Mouse (Mus musculus) ovary, adult 18-20 months (tissue): ENCODE data around the gene 1700008O03Rik.
A peak's percentile ranks its signal among the peaks of the same experiment; 100 is the strongest.

ENCODE experiments used
- DNase-seq: peaks from one replicate; pipeline ENCODE4 v3.0.0; 2022; ENCODE audit warnings: low spot score, mixed read lengths

The 1700008O03Rik gene

DNA sequence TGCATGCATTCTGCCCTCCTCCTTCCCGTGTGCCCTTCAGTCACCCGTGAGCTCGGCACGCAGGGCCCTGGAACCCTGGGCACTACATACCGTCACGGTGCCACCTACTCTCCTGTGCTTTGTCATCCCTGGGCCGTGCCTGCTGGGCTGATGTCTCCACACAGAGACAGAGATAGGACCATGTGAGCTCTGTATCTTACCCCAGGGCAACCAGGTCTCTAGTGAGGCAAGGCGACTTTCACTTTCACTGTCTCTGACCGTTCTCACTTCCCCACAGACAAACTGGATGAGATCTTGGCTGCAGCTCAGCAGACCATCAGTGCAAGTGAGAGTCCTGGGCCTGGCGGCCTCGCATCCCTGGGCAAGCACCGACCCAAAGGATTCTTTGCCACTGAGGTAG is 41.0 kb downstream of the 1700008O03Rik start:
- DNase-seq, result no peak

DNA sequence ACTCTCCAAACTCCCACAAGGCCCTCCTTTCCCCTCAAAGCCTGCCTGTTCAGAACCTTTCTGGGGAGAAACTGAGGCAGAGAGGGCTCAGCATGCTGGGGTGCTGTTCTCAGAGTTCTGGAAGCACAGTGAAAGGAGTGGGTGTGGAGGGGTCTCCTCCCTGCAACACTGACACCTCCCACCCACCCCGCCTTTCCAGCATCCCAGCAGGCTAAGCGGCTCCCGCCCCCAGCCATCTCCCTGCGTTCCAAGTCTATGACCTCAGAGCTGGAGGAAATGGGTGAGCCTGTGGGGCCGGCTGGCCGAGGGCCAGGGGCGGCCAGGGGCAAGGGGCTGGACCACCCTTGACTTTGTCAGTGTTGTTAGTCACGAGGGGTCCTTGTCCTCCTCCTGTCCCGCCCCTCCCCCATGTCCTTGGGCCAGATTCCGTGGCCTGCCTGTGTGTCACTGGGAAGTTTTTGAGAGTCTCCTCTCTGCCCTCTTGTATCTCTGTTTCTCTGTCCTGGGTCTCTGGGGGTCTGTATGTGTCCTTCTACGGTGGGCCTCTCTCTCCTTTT is 42.1 kb downstream of the 1700008O03Rik start:
- DNase-seq, result no peak

DNA sequence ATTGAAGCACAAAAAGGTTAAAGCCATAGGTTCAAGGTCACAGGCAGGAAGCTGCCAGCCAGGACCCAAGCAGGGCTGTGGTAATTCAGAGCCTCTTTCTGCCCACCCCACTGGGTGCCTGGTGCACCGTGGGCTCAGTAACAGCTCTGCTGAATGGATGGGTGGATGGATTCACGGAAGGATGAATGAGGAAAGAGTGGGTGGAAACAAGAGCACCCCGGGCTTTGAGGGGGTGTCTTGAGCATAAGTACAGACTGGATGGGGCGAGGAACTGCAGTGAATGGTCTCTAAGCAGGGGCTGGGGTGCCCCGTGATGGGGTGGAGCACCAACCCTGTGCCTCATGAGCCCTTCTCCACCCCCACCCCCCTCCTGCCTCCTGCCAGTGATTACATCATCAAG is 43.9 kb downstream of the 1700008O03Rik start:
- DNase-seq, result no peak

DNA sequence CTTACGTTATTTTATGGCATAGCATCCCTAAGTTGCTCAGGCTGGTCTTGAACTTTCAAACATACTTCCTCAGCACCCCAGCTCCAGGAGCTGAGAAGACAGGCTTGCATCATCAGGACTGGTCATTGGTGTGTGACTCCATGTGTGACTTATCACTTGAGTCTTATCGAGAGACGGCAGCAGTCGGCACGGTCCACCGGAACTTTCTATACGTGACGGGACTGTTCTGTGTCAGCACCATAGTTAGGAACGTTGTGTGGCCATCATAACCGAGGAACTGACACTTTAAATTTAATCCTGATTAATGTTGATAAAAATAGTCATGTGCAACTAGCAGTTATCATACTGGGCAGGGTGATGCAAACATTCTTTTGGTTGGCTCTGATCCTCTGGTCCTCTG is 44.5 kb downstream of the 1700008O03Rik start:
- DNase-seq, result no peak

DNA sequence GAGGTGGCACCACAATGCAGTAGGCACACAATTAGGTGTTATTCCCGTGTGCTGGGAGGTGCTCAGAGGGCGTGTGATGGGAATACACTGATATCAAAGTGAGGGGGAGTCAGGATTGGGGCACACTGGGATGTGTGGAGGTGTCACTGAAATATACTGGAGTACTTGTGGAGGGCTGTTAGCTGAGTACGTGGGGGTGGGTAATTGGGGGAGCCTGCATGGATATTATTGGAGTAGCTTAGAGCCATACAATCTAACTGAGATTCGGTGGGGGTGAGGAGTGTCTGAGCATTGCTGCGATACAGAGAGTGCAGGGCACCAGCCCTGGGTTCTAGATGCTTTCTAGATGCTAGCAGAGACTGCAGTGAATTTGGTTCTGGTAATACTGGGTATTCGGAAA is 45.4 kb downstream of the 1700008O03Rik start:
- DNase-seq, result no peak

DNA sequence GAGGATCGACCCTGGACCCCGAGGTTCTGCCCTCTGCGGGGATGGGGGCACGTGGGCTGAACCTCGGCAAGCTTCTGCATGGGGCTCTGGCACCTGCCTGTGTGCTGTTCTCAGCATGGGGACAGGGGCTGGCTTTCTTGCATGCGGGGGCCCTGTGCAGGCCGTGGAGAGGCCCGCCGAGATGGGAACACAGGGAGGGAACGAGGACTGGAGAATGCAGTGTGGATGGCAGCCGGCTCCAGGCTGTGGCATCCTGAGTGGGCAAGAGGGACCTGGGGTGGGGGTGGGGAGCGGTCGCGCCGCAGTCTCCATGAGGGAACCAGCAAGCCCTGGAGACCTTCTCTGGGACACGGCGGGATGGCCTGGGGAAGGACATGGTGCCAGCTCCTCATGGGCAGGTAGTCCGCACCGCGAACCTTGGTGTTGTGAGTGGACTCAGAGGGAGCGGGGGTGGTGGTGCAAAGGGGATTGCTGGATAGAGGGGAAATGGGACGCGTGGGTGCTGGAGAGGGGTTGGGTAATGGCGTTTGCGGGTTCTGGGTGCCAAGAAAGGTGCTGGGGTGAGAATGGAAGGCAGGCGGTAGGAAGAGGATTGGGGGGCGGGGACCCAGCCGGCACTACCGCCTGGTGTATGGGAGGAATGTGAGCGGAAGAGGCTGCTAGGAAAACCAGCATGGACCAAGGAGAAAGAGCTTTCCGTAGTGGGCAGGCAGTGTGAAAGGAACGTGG is 48.3 kb downstream of the 1700008O03Rik start:
- no peak for DNase-seq

DNA sequence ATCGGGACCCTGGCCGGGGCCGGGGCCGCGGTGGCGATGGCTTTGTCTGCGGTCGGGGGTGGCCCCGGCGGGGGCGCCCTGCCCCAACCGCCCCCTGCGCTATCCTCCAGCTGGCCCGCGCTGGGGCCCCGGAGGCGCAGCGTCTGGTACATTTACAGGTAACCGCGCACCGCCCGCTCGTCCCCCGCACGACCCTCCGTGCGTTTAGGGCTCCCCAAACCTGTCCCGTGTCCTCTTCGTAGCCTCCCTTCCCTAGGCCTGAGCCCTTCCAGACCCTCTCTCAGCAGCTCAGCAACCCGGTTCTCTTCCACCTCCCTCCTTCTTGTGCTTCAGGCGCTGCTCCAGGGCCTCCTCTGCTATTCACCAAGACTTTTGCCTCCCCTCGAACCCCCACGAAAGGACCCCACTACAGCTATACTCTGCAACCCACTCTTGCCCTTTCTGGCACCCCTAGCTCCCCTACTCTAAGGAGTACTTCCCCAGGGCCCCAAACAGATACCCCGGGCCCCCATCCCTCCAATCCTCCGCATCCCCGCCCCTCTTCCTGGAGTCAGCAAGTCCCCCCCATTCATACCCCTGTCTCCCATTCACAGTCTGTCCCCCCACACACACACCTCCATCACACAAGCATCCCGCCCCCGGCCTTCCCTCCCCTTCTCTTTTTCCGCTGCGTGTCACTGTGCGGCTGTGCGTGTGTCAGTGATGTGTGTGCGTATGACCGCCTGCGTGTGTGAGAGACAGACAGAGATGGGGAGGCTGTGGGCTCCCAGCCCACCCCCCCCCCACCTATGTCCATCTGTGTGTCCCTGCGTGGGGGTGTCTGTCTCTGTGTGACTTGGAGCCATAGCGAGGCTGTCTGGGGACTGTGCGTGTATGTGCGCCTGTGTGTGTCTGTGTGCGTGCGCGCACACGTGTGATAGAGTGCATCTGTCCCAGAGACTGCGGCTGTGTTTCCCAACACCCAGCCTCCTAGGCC is 49.3 kb downstream of the 1700008O03Rik start:
- no peak for DNase-seq

DNA sequence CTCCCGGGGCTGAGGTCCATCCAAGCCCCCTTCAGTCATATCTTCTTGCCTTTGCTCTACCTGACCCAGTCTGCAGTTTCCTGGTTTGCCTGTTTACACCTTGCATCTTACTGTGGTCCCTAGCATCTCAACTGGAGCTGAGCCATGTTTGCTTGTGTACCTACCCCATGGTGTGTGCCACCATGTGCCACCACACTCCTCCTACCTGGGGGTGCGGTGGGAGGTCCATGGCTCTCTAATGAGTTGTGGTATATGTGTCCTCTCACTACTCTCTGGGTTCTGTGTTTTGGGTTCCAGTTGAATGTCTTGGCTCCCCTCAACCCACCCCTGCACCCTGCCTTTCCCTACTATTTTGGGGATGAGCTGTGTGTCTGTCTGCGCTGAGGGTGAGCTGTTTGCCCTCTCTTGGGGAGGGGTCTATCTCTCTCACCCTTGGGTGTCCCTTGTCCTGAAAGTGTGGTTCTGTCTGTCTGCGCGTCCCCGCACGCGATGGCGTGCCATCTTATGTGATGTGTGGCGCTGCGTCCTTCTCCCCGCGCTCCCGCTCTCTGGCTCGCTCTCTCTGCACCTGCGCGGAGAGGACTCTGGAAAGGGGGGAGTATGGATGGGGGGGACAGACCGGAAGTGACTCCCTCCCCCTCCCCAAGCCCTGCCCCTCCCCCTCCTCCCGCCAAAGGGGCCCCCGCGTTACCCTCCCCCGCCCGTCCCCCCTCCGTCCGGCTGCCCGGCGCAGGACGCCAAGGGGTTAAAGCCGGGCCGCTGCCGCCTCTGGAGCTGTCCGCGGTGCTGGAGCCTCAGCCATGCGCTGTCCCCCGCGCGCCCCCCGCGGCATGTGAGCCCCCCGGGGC is 50.4 kb downstream of the 1700008O03Rik start:
- no peak for DNase-seq

DNA sequence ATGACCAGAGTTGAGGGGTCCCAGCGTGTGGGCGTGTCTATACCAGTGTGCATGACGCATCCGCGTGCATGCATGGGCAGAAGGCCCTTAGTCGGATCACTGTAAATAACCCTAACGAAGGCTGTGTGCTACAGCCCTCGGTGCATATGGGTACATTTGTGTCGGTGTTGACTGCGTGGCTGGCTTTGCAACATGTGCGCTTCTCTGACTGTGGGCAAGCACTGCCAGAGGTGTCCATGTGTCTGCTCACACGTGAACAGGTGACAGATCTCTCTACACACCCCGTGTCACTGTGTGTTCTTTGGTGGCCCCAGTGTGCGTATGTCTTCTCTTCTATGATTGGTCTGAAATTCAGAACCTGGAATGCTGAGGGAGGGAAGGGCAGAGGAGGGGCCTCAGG is 51.5 kb downstream of the 1700008O03Rik start:
- no peak for DNase-seq

DNA sequence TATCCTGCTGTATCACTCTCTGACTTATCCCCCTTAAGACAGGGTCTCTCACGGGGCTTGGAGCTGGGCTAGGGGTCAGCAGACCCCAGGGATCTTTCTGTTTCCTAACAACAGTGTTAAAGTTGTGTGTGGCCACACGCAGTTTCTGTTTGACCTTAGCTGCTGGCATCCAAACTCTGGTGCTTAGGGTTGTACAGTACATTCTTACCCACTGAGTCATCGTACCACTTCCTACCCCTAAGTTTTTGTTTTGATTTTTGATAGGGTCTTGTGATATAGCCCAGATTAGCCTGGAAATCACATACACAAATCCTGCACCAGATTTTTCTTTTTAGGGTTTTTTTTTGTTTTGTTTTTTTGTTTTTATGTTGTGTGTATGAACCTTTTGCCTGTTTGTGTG is 53.3 kb downstream of the 1700008O03Rik start:
- DNase-seq, result no peak

DNA sequence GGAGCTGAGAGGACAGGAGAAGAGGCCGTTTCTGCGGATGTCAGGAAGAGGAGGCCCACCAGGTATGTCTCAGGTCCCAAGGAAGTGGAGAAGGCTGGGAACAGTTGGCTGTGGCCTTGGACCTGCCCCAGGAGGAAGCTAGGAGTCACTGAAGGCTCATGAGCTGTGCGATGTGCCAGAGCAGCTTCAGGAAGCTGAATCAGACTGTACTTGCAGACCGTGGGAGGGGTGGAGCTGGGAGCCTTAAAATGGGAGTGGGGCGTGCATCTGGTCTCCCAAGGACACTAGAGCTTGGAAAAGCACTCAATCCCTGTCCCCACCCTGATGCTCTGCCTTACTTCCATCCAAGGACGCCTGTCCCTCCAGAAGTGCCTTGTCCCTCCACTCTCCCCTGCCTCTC is 59.0 kb downstream of the 1700008O03Rik start:
- no peak for DNase-seq

DNA sequence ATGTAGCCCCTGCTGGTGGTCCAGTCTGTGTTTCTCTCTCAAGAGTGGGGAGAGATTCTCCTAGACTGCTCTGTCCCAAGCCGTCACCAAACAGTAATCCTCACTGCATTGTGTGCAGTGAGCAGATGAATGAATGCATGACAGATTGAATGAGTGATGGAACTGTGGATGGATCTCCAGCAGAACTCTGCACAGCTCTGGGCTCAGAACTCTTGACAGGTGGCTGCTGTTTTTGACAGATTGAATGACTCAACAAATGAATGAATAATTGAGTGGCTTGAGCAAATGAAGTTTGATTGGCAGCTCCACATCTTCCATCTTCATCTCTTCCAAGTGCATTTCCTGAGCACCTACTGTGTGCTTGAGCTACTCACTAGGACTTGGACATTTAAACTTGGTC is 63.3 kb downstream of the 1700008O03Rik start:
- DNase-seq, result no peak

DNA sequence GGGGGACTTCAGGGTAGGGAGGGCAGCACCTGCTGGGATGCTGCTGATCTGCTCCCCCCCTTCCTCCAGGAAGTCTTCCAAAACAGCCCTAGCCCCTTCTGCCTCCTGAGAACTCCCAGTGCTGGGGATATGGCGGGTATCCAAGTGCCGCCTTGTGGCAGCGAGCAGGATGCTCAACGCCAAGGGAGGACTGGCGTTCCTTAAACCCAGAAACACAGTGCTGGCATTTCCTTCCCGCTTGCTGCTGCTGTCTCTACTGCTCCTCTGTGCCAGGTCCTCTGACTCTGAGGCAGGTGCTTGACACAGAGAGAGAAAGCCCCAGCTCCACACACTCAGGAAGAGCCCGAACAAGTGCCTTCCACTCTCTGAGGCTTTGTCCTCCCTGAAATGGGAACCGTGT is 64.7 kb downstream of the 1700008O03Rik start:
- DNase-seq, result no peak

DNA sequence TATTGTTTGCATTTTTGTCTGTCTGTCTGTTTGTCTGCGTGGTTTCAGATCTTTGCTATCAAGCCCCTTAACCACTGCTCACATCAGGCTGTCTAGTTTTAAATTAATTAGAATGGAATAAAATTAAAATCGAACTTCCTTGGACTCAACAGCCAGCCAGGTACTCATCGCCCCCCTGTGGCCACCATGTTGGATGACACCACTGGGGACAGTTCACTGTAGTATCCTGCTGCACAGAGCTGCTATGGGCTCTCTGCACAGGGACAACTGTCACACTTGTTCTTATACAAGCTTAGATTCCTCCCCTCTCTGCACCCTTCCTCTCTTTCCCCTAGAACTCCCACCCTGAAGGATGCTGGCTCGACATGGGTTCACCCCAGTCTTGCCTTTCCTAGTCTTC is 67.7 kb downstream of the 1700008O03Rik start:
- DNase-seq, result no peak

DNA sequence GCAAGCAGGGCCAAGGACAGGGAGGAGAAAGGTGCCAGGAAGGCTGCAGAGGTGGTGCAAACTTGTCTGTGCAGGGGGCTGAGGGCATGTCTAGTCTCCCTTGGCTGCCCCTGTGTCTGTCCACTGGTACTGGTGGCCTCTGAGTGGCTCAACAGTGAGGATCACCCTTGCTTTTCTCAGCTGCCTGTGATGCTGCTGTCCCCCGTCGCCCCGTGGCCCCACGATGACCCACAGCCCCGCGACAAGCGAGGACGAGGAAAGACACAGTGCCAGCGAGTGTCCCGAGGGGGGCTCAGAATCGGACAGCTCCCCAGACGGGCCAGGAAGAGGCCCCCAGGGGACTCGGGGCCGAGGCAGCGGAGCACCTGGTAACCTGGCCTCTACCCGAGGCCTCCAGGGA is 73.1 kb downstream of the 1700008O03Rik start:
- no peak for DNase-seq

DNA sequence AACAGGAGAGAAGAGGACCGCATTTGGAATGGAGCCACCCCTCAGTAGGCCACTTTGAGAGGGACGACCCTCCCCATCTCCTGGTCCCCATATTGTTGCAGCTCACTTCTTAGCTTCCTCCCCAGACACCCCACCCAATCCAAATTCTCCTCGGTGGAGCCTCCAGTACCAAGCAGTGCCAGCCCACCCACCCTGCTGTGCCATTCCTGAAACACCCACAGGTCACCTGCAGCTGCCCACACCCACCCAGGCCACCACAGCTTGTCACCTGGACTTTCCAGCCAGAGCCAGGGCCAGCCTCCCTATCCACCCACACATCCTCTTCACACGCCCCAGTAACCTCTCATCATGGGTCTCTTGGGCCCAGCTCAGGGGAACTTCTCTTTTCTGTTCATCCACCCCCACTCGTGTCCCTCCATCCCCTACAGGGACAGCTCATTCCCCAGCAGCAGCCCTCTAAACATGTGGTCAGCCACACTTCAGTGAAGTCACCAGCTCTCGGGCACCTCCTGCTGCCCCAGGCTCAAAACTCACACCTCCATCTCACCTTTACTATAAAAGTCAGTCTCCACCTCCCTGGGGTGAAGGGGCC is 73.8 kb downstream of the 1700008O03Rik start:
- no peak for DNase-seq

DNA sequence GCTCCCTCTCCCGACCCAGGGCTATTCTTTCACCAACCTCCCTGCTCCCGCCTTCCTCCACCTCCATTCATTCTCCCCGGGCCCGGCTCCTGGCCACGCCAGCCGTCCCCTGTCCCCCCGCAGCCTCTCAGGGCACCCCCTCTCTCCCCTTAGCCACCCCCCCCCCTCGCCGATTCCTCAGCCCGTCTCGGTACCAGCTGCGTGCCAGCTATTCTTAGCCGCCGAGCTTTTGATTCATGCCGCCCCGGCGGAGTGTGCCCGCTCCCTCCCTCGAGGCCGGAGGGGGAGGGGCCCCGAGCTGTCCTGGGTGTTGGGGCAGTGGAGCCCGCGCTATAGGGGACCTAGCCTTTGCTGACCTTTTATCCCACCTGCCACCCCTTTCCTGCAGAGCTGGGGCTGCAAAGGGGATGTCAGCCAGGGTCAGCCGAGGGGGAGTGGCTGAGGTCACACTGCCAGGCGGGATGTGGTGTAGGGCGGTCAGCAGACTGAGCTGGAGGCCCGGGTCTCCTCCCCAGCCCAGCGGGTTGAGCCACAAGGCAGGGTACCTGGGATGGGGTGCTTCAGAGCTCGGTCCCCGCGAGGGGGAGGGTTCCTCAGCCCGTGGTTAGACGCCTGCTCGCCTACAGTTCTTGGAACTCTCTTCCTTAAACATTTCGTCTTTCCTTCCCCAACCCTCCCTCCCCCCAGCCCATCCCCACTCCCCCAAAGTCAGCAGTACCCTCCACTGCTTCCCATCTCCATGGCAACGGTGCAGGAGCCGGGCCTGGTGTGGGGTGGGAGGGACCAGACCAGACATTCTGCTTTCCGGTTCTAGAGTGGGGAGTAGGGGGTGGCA is 74.5 kb downstream of the 1700008O03Rik start:
- DNase-seq, result peak; percentile 11

DNA sequence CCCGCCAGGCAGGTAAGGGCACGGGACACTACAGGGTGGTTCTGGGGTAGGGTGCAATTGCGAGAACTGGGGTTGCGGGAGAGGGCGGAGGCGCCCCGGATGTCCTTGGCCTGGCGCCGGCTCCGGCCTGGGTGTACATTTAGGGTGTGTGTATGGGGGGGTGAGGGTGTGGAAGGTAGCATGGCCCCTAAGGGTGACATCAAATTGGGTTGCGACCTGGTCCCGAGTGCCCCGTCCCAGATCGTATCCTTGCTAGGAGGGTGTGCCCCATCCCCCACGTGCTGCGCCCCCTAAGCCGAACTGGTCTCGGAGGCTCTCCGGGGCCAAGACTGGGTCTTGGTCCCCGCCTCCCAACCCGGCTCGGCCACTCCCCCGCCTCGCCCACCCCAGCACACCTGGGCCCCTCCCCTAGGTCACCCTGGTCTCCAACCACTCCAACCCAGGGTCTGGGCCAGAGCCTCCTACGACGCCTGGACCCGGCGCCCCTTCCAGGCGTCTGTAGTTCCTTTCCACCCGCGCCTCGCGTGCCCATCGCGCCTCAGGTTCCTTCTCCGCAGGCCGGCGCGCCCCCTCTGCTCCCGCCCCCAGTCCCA is 75.2 kb downstream of the 1700008O03Rik start:
- DNase-seq, result no peak
